Mouse (Mus musculus) myocyte (in vitro differentiated cells): ENCODE measurements around the gene Theg. TPM values are rescaled to one million over a fixed set of nuclear protein-coding genes. Genes with fewer than 3 reads are reported as not detected.

Experiments
- H3K27me3 ChIP-seq: one replicate; pipeline ENCODE4 v1.6.1; 2011; ENCODE audit not compliant: control insufficient read depth, insufficient read depth, insufficient read length
- H3K36me3 ChIP-seq: one replicate; pipeline ENCODE4 v1.6.1; 2011; ENCODE audit not compliant: control insufficient read depth, insufficient read depth
- H3K4me2 ChIP-seq: one replicate; pipeline ENCODE4 v1.6.1; 2011; ENCODE audit warnings: low read depth, control low read depth
- H3K4me3 ChIP-seq: one replicate; pipeline ENCODE4 v1.5.1; 2011; ENCODE audit warnings: mild to moderate bottlenecking, control low read depth, moderate library complexity
- H3K79me2 ChIP-seq: one replicate; pipeline ENCODE4 v1.6.1; 2011; ENCODE audit not compliant: control insufficient read depth, insufficient read depth
- H3ac ChIP-seq: one replicate; pipeline ENCODE4 v1.6.1; 2011; ENCODE audit not compliant: control insufficient read depth, insufficient read length
- CEBPB ChIP-seq: IDR thresholded peaks from 2 replicates; pipeline ENCODE4 v1.6.1; 2011; ENCODE audit warnings: mild to moderate bottlenecking, moderate library complexity; ENCODE audit not compliant: poor library complexity, insufficient read depth, severe bottlenecking
- E2F4 ChIP-seq: IDR thresholded peaks from one replicate; pipeline ENCODE4 v1.6.1; 2011; ENCODE audit warnings: mild to moderate bottlenecking, control low read depth, moderate library complexity; ENCODE audit not compliant: insufficient read depth
- MAX ChIP-seq: IDR thresholded peaks from one replicate; pipeline ENCODE4 v1.6.1; 2011; ENCODE audit warnings: low read depth, mild to moderate bottlenecking, control low read depth
- MYOD1 ChIP-seq, 3 experiments: IDR thresholded peaks; one replicate each; pipeline ENCODE4 v1.6.1; 2011; ENCODE audit warnings: control low read depth in 2 of 3, low read depth in 2 of 3, mild to moderate bottlenecking in 2 of 3, moderate library complexity in 1 of 3; ENCODE audit not compliant: insufficient read length in 2 of 3, control insufficient read depth in 1 of 3
- MYOG ChIP-seq, 3 experiments: IDR thresholded peaks; one replicate each; pipeline ENCODE4 v1.6.1; 2011; ENCODE audit warnings: control low read depth in 2 of 3, low read depth in 2 of 3, mild to moderate bottlenecking in 2 of 3; ENCODE audit not compliant: insufficient read length in 2 of 3, control insufficient read depth in 1 of 3, insufficient read depth in 1 of 3
- POLR2A ChIP-seq: IDR thresholded peaks from one replicate; pipeline ENCODE4 v1.6.1; 2011; ENCODE audit warnings: low read depth, mild to moderate bottlenecking, control low read depth, moderate library complexity; ENCODE audit not compliant: insufficient read length
- POLR2AphosphoS2 ChIP-seq: IDR thresholded peaks from one replicate; pipeline ENCODE4 v1.6.1; 2011; ENCODE audit warnings: low read depth, control low read depth; ENCODE audit not compliant: insufficient read length
- REST ChIP-seq: IDR thresholded peaks from one replicate; pipeline ENCODE4 v1.6.1; 2011; ENCODE audit warnings: mild to moderate bottlenecking, control low read depth, moderate library complexity; ENCODE audit not compliant: insufficient read depth, insufficient read length
- SRF ChIP-seq: IDR thresholded peaks from one replicate; pipeline ENCODE4 v1.6.1; 2011; ENCODE audit warnings: low read depth; ENCODE audit not compliant: control insufficient read depth, insufficient read length
- TCF12 ChIP-seq: IDR thresholded peaks from one replicate; pipeline ENCODE4 v1.6.1; 2011; ENCODE audit warnings: mild to moderate bottlenecking, control low read depth; ENCODE audit not compliant: poor library complexity, insufficient read depth, severe bottlenecking
- TCF3 ChIP-seq: IDR thresholded peaks from one replicate; pipeline ENCODE4 v1.6.1; 2011; ENCODE audit warnings: low read depth, control low read depth; ENCODE audit not compliant: insufficient read length
- USF1 ChIP-seq: IDR thresholded peaks from one replicate; pipeline ENCODE4 v1.6.1; 2011; ENCODE audit warnings: low read depth, mild to moderate bottlenecking, control low read depth, moderate library complexity
- polyA plus RNA-seq: library from polyadenylated mRNA; unstranded; fragments of >200 nt; fragmentation: generic; extraction: Trizol; gene quantifications from one replicate; pipeline ENCODE4 v1.2.1, GENCODE M21; 2012; ENCODE audit warnings: missing spikeins

Gene Theg
- polyA plus RNA-seq, 1 experiment: not detected

- TF ChIP-seq MAX (no peak), MYOG (IDR thresholded peaks at IDR 0.05; ENCODE audit: control insufficient read depth in 1 of 3, insufficient read depth in 1 of 3, insufficient read length in 2 of 3, low read depth in 2 of 3) (no peak), TCF3 (no peak), SRF (no peak), E2F4 (no peak), REST (no peak), MYOD1 (IDR thresholded peaks at IDR 0.05; ENCODE audit: control insufficient read depth in 1 of 3, insufficient read length in 2 of 3, low read depth in 2 of 3) (no peak), POLR2AphosphoS2 (no peak), POLR2A (no peak), USF1 (no peak), TCF12 (no peak), CEBPB (no peak)
- Histone ChIP-seq H3K27me3 (peaks cover 27% of the 10 kb centered on the region), H3ac (no peak overlapping the region), H3K4me3 (no peak overlapping the region), H3K36me3 (no peaks in the 10 kb centered on the region), H3K4me2 (no peak overlapping the region), H3K79me2 (no peaks in the 10 kb centered on the region)
Measured at GRCm38 (mm10) chr10:79580811-79581210, 6.3 kb downstream of the Theg start.

- no peaks in the 10 kb centered on the region for H3K36me3 ChIP-seq
- TF ChIP-seq POLR2A (no peak), TCF3 (no peak), POLR2AphosphoS2 (no peak), E2F4 (no peak), REST (no peak), MYOD1 (IDR thresholded peaks at IDR 0.05; ENCODE audit: control insufficient read depth in 1 of 3, insufficient read length in 2 of 3, low read depth in 2 of 3) (no peak), SRF (no peak)
Measured at GRCm38 (mm10) chr10:79580356-79580755, 6.8 kb downstream of the Theg start.

GRCm38 (mm10) chr10:79579781-79580180, 7.3 kb downstream of the Theg start:
- H3K4me3 ChIP-seq: no peak overlapping the region
- TF ChIP-seq TCF12: no peak
- no peak for TF ChIP-seq POLR2A
- TF ChIP-seq REST: no peak
- no peak for TF ChIP-seq MAX
- TF ChIP-seq TCF3: no peak
- TF ChIP-seq USF1: no peak
- TF ChIP-seq SRF: no peak
- no peak for TF ChIP-seq MYOG (IDR thresholded peaks at IDR 0.05; ENCODE audit: control insufficient read depth in 1 of 3, insufficient read depth in 1 of 3, insufficient read length in 2 of 3, low read depth in 2 of 3)
- no peak for TF ChIP-seq E2F4
- TF ChIP-seq POLR2AphosphoS2: no peak
- no peak for TF ChIP-seq MYOD1 (IDR thresholded peaks at IDR 0.05; ENCODE audit: control insufficient read depth in 1 of 3, insufficient read length in 2 of 3, low read depth in 2 of 3)
- TF ChIP-seq CEBPB: no peak
- no peaks in the 10 kb centered on the region for H3K79me2 ChIP-seq
- H3K36me3 ChIP-seq: no peaks in the 10 kb centered on the region
- H3ac ChIP-seq: no peak overlapping the region
- peaks cover 22% of the 10 kb centered on the region for H3K27me3 ChIP-seq
- H3K4me2 ChIP-seq: no peak overlapping the region

More at GRCm38 (mm10) chr10:79580356-79580755, 6.8 kb downstream of the Theg start:
- Histone ChIP-seq H3K79me2 (no peaks in the 10 kb centered on the region), H3K4me2 (no peak overlapping the region), H3ac (no peak overlapping the region), H3K4me3 (no peak overlapping the region), H3K27me3 (peaks cover 22% of the 10 kb centered on the region)

- TF ChIP-seq MYOG (IDR thresholded peaks at IDR 0.05; ENCODE audit: control insufficient read depth in 1 of 3, insufficient read depth in 1 of 3, insufficient read length in 2 of 3, low read depth in 2 of 3) (no peak), POLR2AphosphoS2 (no peak), MAX (no peak), E2F4 (no peak), MYOD1 (IDR thresholded peaks at IDR 0.05; ENCODE audit: control insufficient read depth in 1 of 3, insufficient read length in 2 of 3, low read depth in 2 of 3) (no peak), TCF3 (no peak), SRF (no peak), TCF12 (no peak), REST (no peak), POLR2A (no peak), CEBPB (no peak)
- H3ac ChIP-seq: no peak overlapping the region
- H3K4me3 ChIP-seq: no peak overlapping the region
- H3K79me2 ChIP-seq: no peaks in the 10 kb centered on the region
- no peak overlapping the region for H3K4me2 ChIP-seq
- no peaks in the 10 kb centered on the region for H3K36me3 ChIP-seq
- peaks cover 14% of the 10 kb centered on the region for H3K27me3 ChIP-seq
Measured at GRCm38 (mm10) chr10:79578891-79579290, 8.2 kb downstream of the Theg start.

- no peaks in the 10 kb centered on the region for H3K36me3 ChIP-seq
- no peak overlapping the region for H3ac ChIP-seq
- no peak overlapping the region for H3K4me3 ChIP-seq
- H3K4me2 ChIP-seq: no peak overlapping the region
- peaks cover 11% of the 10 kb centered on the region for H3K27me3 ChIP-seq
- H3K79me2 ChIP-seq: no peaks in the 10 kb centered on the region
- TF ChIP-seq SRF (no peak), MYOG (IDR thresholded peaks at IDR 0.05; ENCODE audit: control insufficient read depth in 1 of 3, insufficient read depth in 1 of 3, insufficient read length in 2 of 3, low read depth in 2 of 3) (no peak), POLR2A (no peak), REST (no peak), POLR2AphosphoS2 (no peak), USF1 (no peak), MYOD1 (IDR thresholded peaks at IDR 0.05; ENCODE audit: control insufficient read depth in 1 of 3, insufficient read length in 2 of 3, low read depth in 2 of 3) (no peak), E2F4 (no peak)
Measured at GRCm38 (mm10) chr10:79578276-79578675, 8.9 kb downstream of the Theg start.
